Mouse (Mus musculus): ENCODE results near the gene Gm21541.
"Not testable (repeated sequence)": the region's sequence is repeated elsewhere in the genome, so short reads cannot be mapped to it uniquely, and the experiment has no call there.

The Gm21541 gene

GRCm38 (mm10) chr4:41903310-41903709, at the start of gene Gm21541:
Gene Gm21541, plus strand, starts transcription at chr4:41903610.
- DNase-seq (ENCODE audit: low read depth, low spot score) = not testable (repeated sequence)

- DNase-seq (ENCODE audit: low read depth, low spot score) = not testable (repeated sequence)
Measured at GRCm38 (mm10) chr4:41941272-41941671, 37.9 kb downstream of the Gm21541 start, which contains the start of gene Gm20878. Gene Gm20878, plus strand, starts transcription at chr4:41941572.

Data from ZHBTc4 (cell line).